Mouse (Mus musculus) brain, adult 2 months (tissue): ENCODE measurements around the gene Vezf1.
A peak's percentile ranks its signal among the peaks of the same experiment; 100 is the strongest.

Experiments used
- DNase-seq: peaks from one replicate; pipeline ENCODE4 v3.0.0; 2011; ENCODE audit warnings: low read depth, low spot score

Gene Vezf1

GRCm38 (mm10) chr11:88053821-88054220 is 14.3 kb upstream of the Vezf1 start:
- no peak for DNase-seq

- peak; percentile 68 for DNase-seq
These were observed 13.5 kb upstream of the Vezf1 start for GRCm38 (mm10) chr11:88054589-88054988.

GRCm38 (mm10) chr11:88055777-88056176 is 12.3 kb upstream of the Vezf1 start:
- DNase-seq, result no peak

GRCm38 (mm10) chr11:88057788-88058187 is 10.3 kb upstream of the Vezf1 start:
- no peak for DNase-seq

- DNase-seq, result peak; percentile 83
These were observed 8.9 kb upstream of the Vezf1 start for GRCm38 (mm10) chr11:88059141-88059540.

- DNase-seq, result peak; percentile 51
These were observed 6.0 kb upstream of the Vezf1 start for GRCm38 (mm10) chr11:88061892-88062625.

- no peak for DNase-seq
These were observed 2.3 kb upstream of the Vezf1 start for GRCm38 (mm10) chr11:88065732-88066131.

- DNase-seq, result peak; percentile 77
These were observed 891 bp upstream of the Vezf1 start for GRCm38 (mm10) chr11:88067191-88067585.

- peak; percentile 60 for DNase-seq
These were observed 549 bp downstream of the Vezf1 start for GRCm38 (mm10) chr11:88068411-88069245.

GRCm38 (mm10) chr11:88069246-88069570 is 1.1 kb downstream of the Vezf1 start:
- DNase-seq, result no peak

GRCm38 (mm10) chr11:88070392-88070791 is 2.3 kb downstream of the Vezf1 start:
- DNase-seq, result no peak

- DNase-seq, result no peak
These were observed 3.0 kb downstream of the Vezf1 start for GRCm38 (mm10) chr11:88071113-88071512.

GRCm38 (mm10) chr11:88073343-88073875 is 5.3 kb downstream of the Vezf1 start:
- no peak for DNase-seq

GRCm38 (mm10) chr11:88075701-88076100 is 7.6 kb downstream of the Vezf1 start:
- no peak for DNase-seq

GRCm38 (mm10) chr11:88076394-88076793 is 8.3 kb downstream of the Vezf1 start:
- peak; percentile 61 for DNase-seq

- no peak for DNase-seq
These were observed 15.6 kb downstream of the Vezf1 start for GRCm38 (mm10) chr11:88083699-88084098.

GRCm38 (mm10) chr11:88086737-88087627 is 18.9 kb downstream of the Vezf1 start:
- DNase-seq, result peak; percentile 99

GRCm38 (mm10) chr11:88089150-88089549 is 21.1 kb downstream of the Vezf1 start:
- DNase-seq, result no peak

GRCm38 (mm10) chr11:88090293-88090692 is 22.2 kb downstream of the Vezf1 start:
- no peak for DNase-seq

- DNase-seq, result no peak
These were observed 23.9 kb downstream of the Vezf1 start for GRCm38 (mm10) chr11:88091949-88092348.

GRCm38 (mm10) chr11:88097173-88097572 is 29.1 kb downstream of the Vezf1 start:
- DNase-seq, result peak; percentile 44
